22 mouse cellular contexts compared by ENCODE assay signal in the genomic region with DNA sequence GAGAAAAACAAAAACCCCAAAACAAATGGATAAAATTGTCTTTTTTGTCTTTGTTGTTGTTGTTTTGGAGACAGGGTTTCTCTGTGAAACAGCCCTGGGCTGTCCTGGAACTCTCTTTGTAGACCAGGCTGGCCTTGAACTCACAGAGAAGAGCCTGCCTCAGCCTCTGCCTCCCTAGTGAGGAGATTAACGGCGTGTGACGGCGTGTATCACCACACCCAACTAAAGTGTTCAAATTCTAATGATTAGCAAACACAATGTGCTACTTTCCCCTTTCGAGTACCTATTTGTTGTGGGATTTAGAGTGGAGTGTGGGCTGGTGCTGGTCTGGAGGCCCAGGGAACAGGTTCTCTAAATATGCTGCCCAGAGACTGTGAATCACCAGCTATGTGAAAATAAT. TPM values are rescaled to one million over a fixed set of nuclear protein-coding genes. Genes with fewer than 3 reads are reported as not detected.
DNase-seq lines count a peak whose midpoint lies in the region; ATAC-seq lines count a peak whose summit lies in the region.
"Had no signal": no experiment of that assay in that cellular context is flagged by ENCODE, and none has a peak within 500 bp of the region (broad histone marks: within the 10 kb centered on the region; RNA-seq: fewer than 3 reads in every experiment).

No protein-coding gene starts in this region.

- peaks cover 17% of the 10 kb centered on the region for H3K36me3 ChIP-seq in heart, embryonic 10.5 days
- peaks cover 21% of the 10 kb centered on the region for H3K36me3 ChIP-seq in liver, embryonic 13.5 days
- H3K36me3 ChIP-seq in liver, embryonic 11.5 days (ENCODE audit: control insufficient read depth, insufficient read depth, low read length) = peaks cover 12% of the 10 kb centered on the region
- peaks cover 21% of the 10 kb centered on the region for H3K36me3 ChIP-seq in embryonic facial prominence, embryonic 10.5 days (replicated peaks)

- no peak overlapping the region for H3K27ac ChIP-seq in heart, embryonic 10.5 days
- no peak overlapping the region for H3K27ac ChIP-seq in liver, embryonic 13.5 days
- H3K27ac ChIP-seq in liver, embryonic 11.5 days (ENCODE audit: low read depth, low read length) = no peak overlapping the region
- no peak overlapping the region for H3K27ac ChIP-seq in embryonic facial prominence, embryonic 10.5 days (replicated peaks)
- H3K27ac ChIP-seq: embryonic facial prominence, embryonic 13.5 days; forebrain, embryonic 13.5 days; limb, embryonic 10.5 days had no signal

- peak; percentile 61 for DNase-seq in heart, embryonic 10.5 days (ENCODE audit: low spot score)
- DNase-seq in heart, adult 8-10 months (ENCODE audit: low spot score) = no peak
- DNase-seq in liver, embryonic 13.5 days = no peak
- no peak for DNase-seq in liver, embryonic 11.5 days (ENCODE audit: low spot score)
- peak; percentile 1 to 2 for DNase-seq in right cerebral cortex, adult 2 months (ENCODE audit: low spot score in 2 of 2)
- DNase-seq in right cerebral cortex, postnatal 25 days = no peak
- no peak for DNase-seq in embryonic facial prominence, embryonic 10.5 days (ENCODE audit: low spot score)
- DNase-seq: adrenal gland, adult 2 months; gastrocnemius, postnatal 36 days; kidney, postnatal 25 days; lung, embryonic 14.5 days; lung, postnatal 36 days; right cerebral cortex, adult 18-20 months; thymus, adult 2 months; thymus, postnatal 4 days had no signal

- no peak overlapping the region for H3K9ac ChIP-seq in liver, embryonic 13.5 days
- no peak overlapping the region for H3K9ac ChIP-seq in liver, embryonic 11.5 days (ENCODE audit: low read depth, low read length)
- H3K9ac ChIP-seq: forebrain, embryonic 13.5 days; lung, embryonic 14.5 days had no signal

- H3K27me3 ChIP-seq in heart, embryonic 10.5 days (ENCODE audit: insufficient read depth, poor library complexity, severe bottlenecking) = no peaks in the 10 kb centered on the region
- no peaks in the 10 kb centered on the region for H3K27me3 ChIP-seq in liver, embryonic 13.5 days
- no peaks in the 10 kb centered on the region for H3K27me3 ChIP-seq in liver, embryonic 11.5 days (replicated peaks; ENCODE audit: control insufficient read depth, insufficient read depth, low read length)
- H3K27me3 ChIP-seq in embryonic facial prominence, embryonic 10.5 days (replicated peaks; ENCODE audit: low read depth, poor library complexity, severe bottlenecking) = no peaks in the 10 kb centered on the region
- H3K27me3 ChIP-seq: embryonic facial prominence, embryonic 13.5 days; forebrain, embryonic 13.5 days had no signal

- peaks cover 18% of the 10 kb centered on the region for H3K4me1 ChIP-seq in heart, embryonic 10.5 days
- peaks cover 32% of the 10 kb centered on the region for H3K4me1 ChIP-seq in liver, embryonic 13.5 days (replicated peaks)
- peaks cover 9% of the 10 kb centered on the region for H3K4me1 ChIP-seq in liver, embryonic 11.5 days (replicated peaks; ENCODE audit: control insufficient read depth, insufficient read depth, low read length)
- H3K4me1 ChIP-seq in embryonic facial prominence, embryonic 10.5 days = peaks cover 13% of the 10 kb centered on the region

- ATAC-seq in liver, embryonic 13.5 days (ENCODE audit: low read depth) = no peak
- no peak for ATAC-seq in liver, embryonic 11.5 days (replicated peaks; ENCODE audit: low FRiP score)
- ATAC-seq: forebrain, embryonic 13.5 days; intestine, postnatal 0 days had no signal

- no peak overlapping the region for H3K4me2 ChIP-seq in liver, embryonic 13.5 days
- H3K4me2 ChIP-seq in liver, embryonic 11.5 days = no peak overlapping the region
- H3K4me2 ChIP-seq: embryonic facial prominence, embryonic 13.5 days; heart, embryonic 11.5 days had no signal

- H3K4me3 ChIP-seq in heart, embryonic 10.5 days = no peak overlapping the region
- H3K4me3 ChIP-seq in liver, embryonic 13.5 days (replicated peaks) = 0 out of 2 replicates have a peak overlapping the region, but pooled peaks have one; percentile 97
- H3K4me3 ChIP-seq in liver, embryonic 11.5 days (ENCODE audit: low read depth, low read length) = no peak overlapping the region
- no peak overlapping the region for H3K4me3 ChIP-seq in embryonic facial prominence, embryonic 10.5 days
- H3K4me3 ChIP-seq: embryonic facial prominence, embryonic 13.5 days; forebrain, embryonic 13.5 days; limb, embryonic 10.5 days had no signal

- WGBS in heart, embryonic 10.5 days = 89% methylated on average over 5 of the region's 5 CpGs
- WGBS in liver, embryonic 13.5 days (ENCODE audit: insufficient replicate concordance) = 73% methylated on average over 5 of the region's 5 CpGs
- 81% methylated on average over 5 of the region's 5 CpGs for WGBS in liver, embryonic 11.5 days
- WGBS in embryonic facial prominence, embryonic 10.5 days = 90% methylated on average over 5 of the region's 5 CpGs

- H3K9me3 ChIP-seq in heart, embryonic 10.5 days = peaks cover 3% of the 10 kb centered on the region; the same call in 1 of the 2 replicates
- no peaks in the 10 kb centered on the region for H3K9me3 ChIP-seq in liver, embryonic 13.5 days (replicated peaks)
- no peaks in the 10 kb centered on the region for H3K9me3 ChIP-seq in liver, embryonic 11.5 days (ENCODE audit: control insufficient read depth, low read length)
- 0 out of 2 replicates have a peak, but pooled peaks cover 3% of the 10 kb centered on the region for H3K9me3 ChIP-seq in embryonic facial prominence, embryonic 10.5 days
- H3K9me3 ChIP-seq: embryonic facial prominence, embryonic 13.5 days; forebrain, embryonic 13.5 days; limb, embryonic 10.5 days had no signal

RNA-seq across cellular contexts. Expression of a gene that starts 1.9 kb away (rescaled TPM):
- polyA plus RNA-seq in heart, embryonic 10.5 days (2016; fragmentation: Nextera tagmentation; extraction: Ambion mirVana) = 72.6 and 75.1 TPM in 2 replicates
- 10 to 100 TPM; 27.1 to 49.5 (median 38.6) TPM for total RNA-seq in heart, adult 8-10 months (2022)
- polyA plus RNA-seq in liver, embryonic 13.5 days (2015; fragmentation: Nextera tagmentation; extraction: Ambion mirVana) = 16.3 and 22.9 TPM in 2 replicates
- polyA plus RNA-seq in liver, embryonic 11.5 days (2014; fragmentation: Nextera tagmentation; extraction: Ambion mirVana) = 43.6 and 48.1 TPM in 2 replicates
- polyA plus RNA-seq in embryonic facial prominence, embryonic 10.5 days (2016; fragmentation: Nextera tagmentation; extraction: Ambion mirVana) = 68.1 and 68.2 TPM in 2 replicates

RNA-seq across cellular contexts. Expression of a gene that starts 15.3 kb away (rescaled TPM):
- polyA plus RNA-seq in heart, embryonic 10.5 days (2016; fragmentation: Nextera tagmentation; extraction: Ambion mirVana) = 1.8 and 2.2 TPM in 2 replicates
- 1 to 10 TPM; 2.8 to 3.7 (median 3.6) TPM for total RNA-seq in heart, adult 8-10 months (2022)
- polyA plus RNA-seq in liver, embryonic 13.5 days (2015; fragmentation: Nextera tagmentation; extraction: Ambion mirVana) = 0.83 and 0.88 TPM in 2 replicates
- 1.8 TPM in 2 replicates for polyA plus RNA-seq in liver, embryonic 11.5 days (2014; fragmentation: Nextera tagmentation; extraction: Ambion mirVana)
- 1.4 and 1.7 TPM in 2 replicates for polyA plus RNA-seq in embryonic facial prominence, embryonic 10.5 days (2016; fragmentation: Nextera tagmentation; extraction: Ambion mirVana)

RNA-seq across cellular contexts. Expression of a gene that starts 15.7 kb away (rescaled TPM):
- polyA plus RNA-seq in heart, embryonic 10.5 days (2016; fragmentation: Nextera tagmentation; extraction: Ambion mirVana) = 0.54 and 0.83 TPM in 2 replicates
- 1 to 10 TPM in 2 of 4 experiments, under 1 TPM in 2; 0.79 to 1.7 (median 0.95) TPM for total RNA-seq in heart, adult 8-10 months (2022)
- polyA plus RNA-seq in liver, embryonic 13.5 days (2015; fragmentation: Nextera tagmentation; extraction: Ambion mirVana) = 0.36 and 0.52 TPM in 2 replicates
- polyA plus RNA-seq in liver, embryonic 11.5 days (2014; fragmentation: Nextera tagmentation; extraction: Ambion mirVana) = 0.58 and 0.85 TPM in 2 replicates
- polyA plus RNA-seq in embryonic facial prominence, embryonic 10.5 days (2016; fragmentation: Nextera tagmentation; extraction: Ambion mirVana) = 10.5 and 10.9 TPM in 2 replicates
- polyA plus RNA-seq: erythroblast, embryonic 14.5 days had no signal

RNA-seq across cellular contexts. Expression of a gene that starts 29.7 kb away (rescaled TPM):
- 27.4 and 35.7 TPM in 2 replicates for polyA plus RNA-seq in heart, embryonic 10.5 days (2016; fragmentation: Nextera tagmentation; extraction: Ambion mirVana)
- 1 to 10 TPM; 3.8 to 7.5 (median 4.6) TPM for total RNA-seq in heart, adult 8-10 months (2022)
- 8.0 and 8.5 TPM in 2 replicates for polyA plus RNA-seq in liver, embryonic 13.5 days (2015; fragmentation: Nextera tagmentation; extraction: Ambion mirVana)
- 20.0 and 22.8 TPM in 2 replicates for polyA plus RNA-seq in liver, embryonic 11.5 days (2014; fragmentation: Nextera tagmentation; extraction: Ambion mirVana)
- polyA plus RNA-seq in embryonic facial prominence, embryonic 10.5 days (2016; fragmentation: Nextera tagmentation; extraction: Ambion mirVana) = 32.7 and 34.9 TPM in 2 replicates
- total RNA-seq: hematopoietic stem cell, adult 5-6 weeks had no signal

Comparison
In these comparisons a context has a peak if more than half of its experiments do, and no peak if none do; other contexts are left out.
1. DNase-seq: peak in heart, embryonic 10.5 days (single experiment) and right cerebral cortex, adult 2 months (2 of 2); none in heart, adult 8-10 months (single experiment), liver, embryonic 13.5 days (single experiment), liver, embryonic 11.5 days (single experiment), right cerebral cortex, postnatal 25 days (single experiment) and embryonic facial prominence, embryonic 10.5 days (single experiment).